Mouse (Mus musculus) liver, postnatal 0 days (tissue): Measurements from ENCODE around the gene Ostn.

Experiments used
- CTCF ChIP-seq: sonication (generic); IDR thresholded peaks from 2 replicates; pipeline ENCODE4 v1.5.1; 2016; ENCODE audit warnings: antibody characterized with exemption, low read depth
- EP300 ChIP-seq: IDR thresholded peaks from 2 replicates; pipeline ENCODE4 v1.6.1; 2016; ENCODE audit warnings: antibody characterized with exemption, low read depth, mild to moderate bottlenecking

DNA sequence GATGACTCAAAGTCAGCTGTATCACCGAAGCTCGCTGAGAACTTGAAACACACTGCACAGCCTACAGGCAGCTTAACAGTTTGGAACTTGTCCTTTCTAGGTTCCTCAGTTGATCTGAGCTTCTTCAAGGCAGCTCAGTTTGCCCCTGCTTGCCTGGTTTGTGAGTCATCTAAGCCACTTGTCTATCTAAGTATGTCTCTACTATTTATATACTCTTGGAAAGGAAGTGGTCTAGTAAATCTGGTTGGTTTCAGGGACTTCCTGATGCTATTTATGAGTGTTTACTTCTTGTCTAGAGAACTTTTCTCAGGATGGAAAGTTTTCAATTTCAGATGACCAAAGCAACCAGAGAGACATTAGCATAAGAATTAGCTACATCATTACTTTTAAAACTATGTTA is 19.2 kb downstream of the Ostn start:
- TF ChIP-seq CTCF (no peak), EP300 (no peak)
